Mouse (Mus musculus): Measurements from ENCODE around the gene Ctsw. TPM values are rescaled to one million over a fixed set of nuclear protein-coding genes. Genes with fewer than 3 reads are reported as not detected.
"Not testable (repeated sequence)": the region's sequence is repeated elsewhere in the genome, so short reads cannot be mapped to it uniquely, and the experiment has no call there.

Gene Ctsw
- not detected in 2 replicates for total RNA-seq (2021)
- long read RNA-seq, result 0 reads

- DNase-seq, result no peak
These were observed at the start of gene Ctsw for GRCm38 (mm10) chr19:5468374-5468773. TSS of gene Ctsw (minus strand) at chr19:5468507.

GRCm38 (mm10) chr19:5516906-5517505 lies 48.7 kb upstream of the Ctsw start:
- peak; percentile 31 for DNase-seq

GRCm38 (mm10) chr19:5515840-5516777 lies 47.8 kb upstream of the Ctsw start:
- no peak for DNase-seq

DNA sequence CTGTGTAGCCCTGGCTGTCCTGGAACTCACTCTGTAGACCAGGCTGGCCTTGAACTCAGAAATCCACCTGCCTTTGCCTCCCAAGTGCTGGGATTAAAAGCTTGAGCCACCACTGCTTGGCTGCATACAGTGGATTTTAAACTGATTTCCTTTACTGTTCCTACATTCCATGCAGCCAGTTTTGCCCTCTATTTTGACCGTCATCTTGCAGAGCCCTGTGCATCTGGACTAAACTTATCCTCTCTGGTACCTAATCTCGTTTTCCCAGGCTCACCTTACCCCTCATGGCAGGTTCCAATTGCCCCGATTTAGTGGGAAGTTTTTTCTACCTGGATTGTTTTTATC lies 44.7 kb upstream of the Ctsw start:
- no peak for DNase-seq

GRCm38 (mm10) chr19:5512091-5513004 lies 44.0 kb upstream of the Ctsw start:
- DNase-seq, result no peak

DNA sequence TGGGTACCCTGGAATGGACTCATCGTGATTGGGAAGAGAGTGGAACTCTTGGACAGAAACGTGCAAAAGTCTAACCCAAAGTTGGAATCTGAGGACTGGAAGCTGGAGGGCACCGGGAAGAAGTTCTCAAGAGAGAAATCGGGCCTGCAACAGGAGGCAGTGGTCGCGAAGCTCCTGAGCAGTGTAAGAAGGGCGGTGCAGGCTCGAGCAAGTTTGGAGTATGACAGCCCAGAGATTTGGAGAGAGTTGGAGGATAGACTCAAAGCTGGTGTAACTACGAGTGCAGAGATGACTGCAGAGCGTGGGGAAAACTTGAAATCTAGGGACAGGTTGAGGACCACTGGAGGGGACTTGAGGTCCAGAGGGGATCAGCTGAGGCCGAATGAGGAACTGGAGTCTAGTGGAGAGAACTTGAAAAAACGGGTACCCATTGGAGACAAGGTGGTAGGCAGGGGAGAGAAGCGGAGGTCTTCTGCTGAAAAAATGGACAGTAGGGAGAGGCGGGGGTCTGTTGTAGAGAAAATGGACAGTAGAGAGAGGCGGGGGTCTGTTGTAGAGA lies 42.8 kb upstream of the Ctsw start:
- DNase-seq, result no peak

- DNase-seq, result peak; percentile 98
These were observed 42.0 kb upstream of the Ctsw start, which contains the start of gene Snx32 for GRCm38 (mm10) chr19:5510031-5511026. TSS of gene Snx32 (minus strand) at chr19:5510538.

DNA sequence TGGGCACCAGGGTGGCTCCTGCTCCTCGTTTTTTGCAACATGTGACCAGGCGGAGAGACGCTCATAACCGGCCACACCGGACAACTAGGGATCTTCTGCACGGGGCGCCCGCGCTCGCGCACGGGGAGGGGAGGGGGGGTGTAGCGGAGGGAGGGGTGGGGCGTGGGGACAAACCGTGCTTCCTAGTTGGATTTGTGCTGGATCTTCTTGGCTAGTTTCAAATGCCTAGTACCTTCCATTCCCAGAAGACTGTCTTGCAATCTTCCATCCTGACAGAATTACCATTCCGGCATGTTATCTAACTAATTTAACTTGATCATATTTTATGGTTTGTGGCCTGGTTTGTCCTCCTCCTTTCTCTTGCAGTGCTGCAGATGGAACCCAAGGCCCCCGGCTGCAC lies 35.4 kb upstream of the Ctsw start, which contains the start of gene 1700020D05Rik:
Gene 1700020D05Rik, minus strand, starts transcription at position 101 of the 400 bp plus-strand sequence.
- DNase-seq, result no peak

DNA sequence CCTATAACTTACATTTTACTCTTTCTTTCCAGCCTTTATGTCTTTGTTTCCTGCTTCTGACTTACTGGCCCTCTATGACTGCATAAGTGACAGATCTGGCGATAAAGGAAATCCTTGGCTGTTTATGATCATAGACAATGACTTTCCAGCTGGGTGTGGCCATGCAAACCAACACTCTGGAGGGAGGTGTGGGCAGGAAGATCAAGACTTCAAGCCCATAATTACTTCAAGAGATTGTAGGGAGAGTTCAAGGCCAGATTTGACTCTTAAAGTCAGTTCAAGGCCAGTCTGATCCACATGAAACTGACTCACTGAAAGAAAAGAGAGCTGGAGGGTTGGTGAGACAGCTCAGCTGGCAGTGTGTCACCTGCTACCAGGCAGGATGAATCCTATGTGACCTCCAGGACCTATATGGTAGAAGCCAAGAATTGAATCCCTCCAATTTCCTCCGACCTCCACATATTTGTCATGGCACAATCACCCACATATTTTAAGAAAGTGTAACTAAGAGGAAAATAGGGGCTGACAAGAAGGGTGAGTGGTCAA lies 32.1 kb upstream of the Ctsw start:
- no peak for DNase-seq

GRCm38 (mm10) chr19:5496052-5496370 lies 27.7 kb upstream of the Ctsw start:
- DNase-seq, result no peak

GRCm38 (mm10) chr19:5495353-5496051 lies 27.2 kb upstream of the Ctsw start:
- DNase-seq, result no peak

DNA sequence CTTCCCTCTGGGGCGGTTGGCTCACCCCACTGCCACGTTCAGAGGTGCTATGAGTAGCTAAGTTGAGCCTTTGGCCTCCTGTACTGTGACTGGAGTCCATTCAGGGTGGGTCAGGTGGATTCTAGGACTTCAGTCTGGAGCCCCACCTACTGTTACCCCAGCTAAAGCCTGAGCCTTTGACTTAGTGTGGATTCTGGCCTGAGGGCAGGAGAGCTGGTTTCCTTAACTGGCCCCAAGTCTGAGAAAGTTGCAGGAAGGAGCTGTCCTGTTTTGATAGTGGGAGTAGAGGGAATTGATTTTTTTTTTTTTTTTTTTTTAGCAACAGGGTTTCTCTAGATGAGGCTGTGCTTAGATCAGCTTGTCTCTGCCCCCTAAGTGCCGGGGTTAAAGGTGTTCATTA lies 26.0 kb upstream of the Ctsw start:
- no peak for DNase-seq

GRCm38 (mm10) chr19:5493301-5493721 lies 25.0 kb upstream of the Ctsw start:
- DNase-seq, result not testable (repeated sequence)

GRCm38 (mm10) chr19:5492641-5493040 lies 24.3 kb upstream of the Ctsw start:
- DNase-seq, result no peak

- peak; percentile 81 for DNase-seq
These were observed 22.8 kb upstream of the Ctsw start for GRCm38 (mm10) chr19:5490898-5491708.

DNA sequence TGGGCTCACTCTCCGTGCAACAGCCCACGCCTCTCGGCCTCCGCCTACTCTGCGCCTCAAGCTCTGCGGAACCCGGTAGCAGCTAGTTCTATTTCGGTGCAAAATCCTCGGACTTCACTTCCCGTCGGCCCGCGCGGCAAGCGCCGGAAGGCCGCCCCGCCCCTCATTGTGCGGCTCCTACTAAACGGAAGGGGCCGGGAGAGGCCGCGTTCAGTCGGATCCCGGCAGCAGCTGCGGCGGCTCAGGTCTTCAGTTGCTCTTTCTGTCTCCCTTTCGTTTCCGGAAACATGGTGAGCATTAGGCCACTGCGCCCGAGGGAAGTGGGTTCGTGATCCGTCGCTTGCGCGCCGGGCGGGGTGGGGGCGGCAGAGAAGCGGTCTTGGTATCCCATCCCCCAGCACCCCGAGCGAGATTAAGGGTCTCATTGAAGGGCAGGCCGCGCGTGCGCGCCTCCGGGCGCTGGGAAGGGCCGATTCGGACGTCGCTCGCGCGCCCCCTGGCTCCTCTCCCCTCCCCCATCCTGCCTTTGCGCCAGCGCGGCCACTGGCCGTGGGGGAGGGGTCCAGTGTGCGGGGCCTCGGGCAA lies 22.1 kb upstream of the Ctsw start, which contains the start of gene Cfl1:
Gene Cfl1, plus strand, starts transcription at position 143 of the 585 bp plus-strand sequence.
- DNase-seq, result peak; percentile 91

DNA sequence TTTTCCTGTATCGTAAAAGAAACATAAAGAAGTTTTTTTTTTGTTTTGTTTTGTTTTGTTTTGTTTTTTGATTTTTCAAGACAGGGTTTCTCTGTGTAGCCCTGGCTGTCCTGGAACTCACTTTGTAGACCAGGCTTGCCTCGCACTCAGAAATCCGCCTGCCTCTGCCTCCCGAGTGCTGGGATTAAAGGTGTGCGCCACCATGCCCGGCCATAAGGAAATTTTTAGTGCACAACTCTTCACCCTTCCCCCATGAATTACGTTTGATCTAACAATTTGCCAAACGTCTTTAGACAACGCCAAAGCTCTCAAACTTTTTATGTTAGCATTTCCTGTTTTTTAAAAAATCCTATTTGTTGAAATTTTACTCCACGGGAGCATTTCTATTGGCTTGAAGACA lies 21.4 kb upstream of the Ctsw start:
- not testable (repeated sequence) for DNase-seq

- DNase-seq, result peak; percentile 95
These were observed 20.7 kb upstream of the Ctsw start for GRCm38 (mm10) chr19:5488878-5489571.
